Mouse (Mus musculus): ENCODE measurements at regions not wholly inside any gene's neighbourhood (a gene's known extent, or its start where the extent isn't known, plus 50 kb on each side); places are given as distances from the start of the nearest gene placed in this dataset.

DNA sequence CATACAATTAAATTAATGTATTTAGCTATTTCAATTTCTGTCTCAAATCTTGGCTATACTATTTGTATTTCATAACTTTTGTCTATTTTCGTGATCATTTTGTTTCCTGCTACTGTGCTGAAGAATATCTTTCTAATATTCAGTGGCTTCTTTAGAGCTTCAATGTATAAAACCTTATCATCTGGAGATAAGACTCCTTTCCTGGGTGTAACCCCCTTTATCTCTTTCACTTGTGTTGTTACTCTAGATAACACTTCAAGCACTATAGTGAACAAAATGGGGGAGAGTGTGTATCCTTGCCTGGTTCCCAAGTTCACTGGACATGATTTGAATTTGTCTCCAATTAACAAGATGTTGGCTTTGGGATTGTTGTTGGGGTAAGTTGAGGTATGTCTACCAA, 341.5 kb downstream of the 1700017N19Rik start:
- no peaks in the 10 kb centered on the region for H3K27me3 ChIP-seq
- H3K4me2 ChIP-seq (replicated peaks): no peak overlapping the region
- H3K36me3 ChIP-seq: no peaks in the 10 kb centered on the region
- H3K9ac ChIP-seq: no peak overlapping the region
- H3K4me3 ChIP-seq: no peak overlapping the region
- no peak for ATAC-seq (ENCODE audit: low FRiP score, low read depth)
- no peak overlapping the region for H3K27ac ChIP-seq
- no peaks in the 10 kb centered on the region for H3K4me1 ChIP-seq
- no peaks in the 10 kb centered on the region for H3K9me3 ChIP-seq
- WGBS: 91% methylated on average over 1 of the region's 1 CpGs

DNA sequence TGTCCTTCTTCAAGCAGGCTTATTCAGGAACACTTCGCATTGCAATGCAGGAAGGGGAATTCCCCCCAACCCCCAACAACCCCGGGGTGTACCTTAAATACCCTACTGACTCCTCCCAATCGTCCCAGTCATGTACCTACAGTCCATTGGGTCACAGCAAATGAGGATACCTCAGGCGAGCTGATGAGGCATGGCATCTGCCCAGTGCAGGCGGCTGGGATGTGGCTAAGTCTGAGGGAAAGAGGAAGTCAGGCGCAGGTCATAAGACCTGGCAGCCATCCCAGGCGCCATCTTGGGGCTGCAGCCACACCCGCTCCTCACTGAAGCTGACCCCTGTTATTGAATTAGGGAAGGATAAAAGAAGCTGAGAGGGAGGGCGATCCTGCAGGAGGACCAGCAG, 368.1 kb downstream of the 1700017N19Rik start:
- no peaks in the 10 kb centered on the region for H3K9me3 ChIP-seq
- no peak overlapping the region for H3K4me3 ChIP-seq
- no peak overlapping the region for H3K4me2 ChIP-seq (replicated peaks)
- H3K4me1 ChIP-seq: no peaks in the 10 kb centered on the region
- H3K27me3 ChIP-seq: no peaks in the 10 kb centered on the region
- no peak for ATAC-seq (ENCODE audit: low FRiP score, low read depth)
- H3K36me3 ChIP-seq: no peaks in the 10 kb centered on the region
- no peak overlapping the region for H3K9ac ChIP-seq
- WGBS: 85% methylated on average over 9 of the region's 9 CpGs
- no peak overlapping the region for H3K27ac ChIP-seq

DNA sequence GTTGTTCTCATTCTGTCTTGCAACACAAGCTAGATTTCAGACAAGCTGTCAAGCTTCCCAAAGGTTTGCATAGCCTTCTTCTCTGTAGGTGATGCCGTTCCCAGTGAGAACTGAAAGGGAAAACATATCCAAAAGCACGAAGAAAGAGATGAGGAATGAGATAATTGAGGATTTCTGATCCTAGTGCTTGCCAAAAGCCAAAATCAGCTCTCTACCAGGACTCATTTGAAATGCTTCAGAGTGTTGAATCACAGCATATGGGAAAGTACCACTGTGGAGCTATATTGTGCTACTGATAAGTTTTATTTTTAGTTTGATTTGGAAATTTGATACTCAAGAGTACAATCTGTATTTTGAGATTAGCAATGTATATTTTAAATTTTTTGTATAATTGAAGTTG, 413.2 kb downstream of the 1700017N19Rik start:
- 80% methylated on average over 2 of the region's 2 CpGs for whole genome bisulfite sequencing
- no peak for ATAC-seq (ENCODE audit: low FRiP score, low read depth)

DNA sequence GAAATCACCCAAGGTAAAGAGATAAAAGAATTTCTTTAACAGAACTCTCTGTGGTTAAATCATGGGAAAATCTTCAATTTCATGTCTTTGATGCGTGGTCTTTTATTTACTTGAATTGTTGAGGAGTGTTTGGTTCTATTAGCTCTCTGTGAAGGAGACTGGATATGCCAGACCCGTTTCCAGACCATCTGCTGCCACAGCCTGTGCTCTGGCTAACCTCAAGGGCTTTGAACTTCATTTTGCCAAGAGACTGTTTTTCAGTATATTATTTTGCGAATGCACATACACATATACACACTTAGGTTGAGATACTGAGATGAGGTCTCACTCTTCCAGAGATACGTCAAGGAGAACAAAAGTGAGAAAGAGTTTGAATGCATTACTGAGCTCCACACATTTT, 414.4 kb downstream of the 1700017N19Rik start:
- H3K4me2 ChIP-seq (replicated peaks): no peak overlapping the region
- H3K4me3 ChIP-seq: no peak overlapping the region
- WGBS: 77% methylated on average over 4 of the region's 4 CpGs
- no peaks in the 10 kb centered on the region for H3K36me3 ChIP-seq
- ATAC-seq (ENCODE audit: low FRiP score, low read depth): no peak
- no peaks in the 10 kb centered on the region for H3K4me1 ChIP-seq
- no peak overlapping the region for H3K27ac ChIP-seq
- H3K9me3 ChIP-seq: no peaks in the 10 kb centered on the region
- no peaks in the 10 kb centered on the region for H3K27me3 ChIP-seq
- H3K9ac ChIP-seq: no peak overlapping the region

More for the DNA sequence above, 413.2 kb downstream of the 1700017N19Rik start:
- no peak overlapping the region for H3K4me2 ChIP-seq (replicated peaks)
- H3K27ac ChIP-seq: no peak overlapping the region
- no peaks in the 10 kb centered on the region for H3K27me3 ChIP-seq
- H3K9ac ChIP-seq: no peak overlapping the region
- no peaks in the 10 kb centered on the region for H3K9me3 ChIP-seq
- H3K4me1 ChIP-seq: no peaks in the 10 kb centered on the region
- H3K4me3 ChIP-seq: no peak overlapping the region
- no peaks in the 10 kb centered on the region for H3K36me3 ChIP-seq

DNA sequence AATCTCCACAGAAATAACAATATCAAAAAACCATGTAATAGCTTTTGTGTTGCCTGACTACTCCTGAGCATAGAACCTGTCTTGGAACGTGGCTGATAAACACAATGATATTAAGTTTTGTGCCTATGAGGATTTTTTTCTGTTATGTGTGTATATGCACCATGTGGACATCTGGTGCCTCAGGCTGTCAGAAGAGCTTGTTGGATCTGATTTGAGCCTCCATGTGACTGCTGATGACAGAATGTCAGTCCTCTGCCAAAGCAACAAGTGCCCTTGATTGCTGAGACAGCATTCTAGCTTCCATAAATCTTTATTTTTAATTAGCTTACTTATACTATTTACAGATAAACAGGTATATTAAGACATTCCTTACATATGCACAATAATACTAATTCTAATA, 425.1 kb downstream of the 1700017N19Rik start:
- 77% methylated on average over 1 of the region's 1 CpGs for WGBS
- Histone ChIP-seq H3K36me3 (no peaks in the 10 kb centered on the region), H3K4me1 (no peaks in the 10 kb centered on the region), H3K4me3 (no peak overlapping the region), H3K4me2 (replicated peaks) (no peak overlapping the region), H3K9ac (no peak overlapping the region), H3K9me3 (no peaks in the 10 kb centered on the region), H3K27me3 (no peaks in the 10 kb centered on the region), H3K27ac (no peak overlapping the region)
- no peak for ATAC-seq (ENCODE audit: low FRiP score, low read depth)

DNA sequence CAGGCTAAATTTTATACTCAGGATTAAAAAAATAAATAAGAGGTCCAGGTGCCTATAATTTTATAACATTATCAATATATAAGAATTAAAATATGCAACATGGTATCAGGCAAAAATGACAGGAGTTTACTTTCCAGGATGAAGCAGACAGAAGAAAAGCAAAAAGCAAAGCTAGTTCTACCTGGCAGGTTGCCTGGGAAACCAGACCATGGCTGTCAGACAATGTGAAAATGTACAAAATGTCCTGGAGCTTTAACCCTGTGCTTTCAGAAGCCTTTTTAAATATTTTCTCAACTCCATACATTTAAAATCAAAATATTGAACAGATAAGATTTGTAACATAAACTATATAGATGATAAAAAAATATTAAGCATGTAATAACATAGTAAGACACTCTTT, 448.3 kb downstream of the 1700017N19Rik start:
- ATAC-seq (ENCODE audit: low FRiP score, low read depth): no peak
- H3K4me1 ChIP-seq: no peaks in the 10 kb centered on the region
- no peaks in the 10 kb centered on the region for H3K9me3 ChIP-seq

DNA sequence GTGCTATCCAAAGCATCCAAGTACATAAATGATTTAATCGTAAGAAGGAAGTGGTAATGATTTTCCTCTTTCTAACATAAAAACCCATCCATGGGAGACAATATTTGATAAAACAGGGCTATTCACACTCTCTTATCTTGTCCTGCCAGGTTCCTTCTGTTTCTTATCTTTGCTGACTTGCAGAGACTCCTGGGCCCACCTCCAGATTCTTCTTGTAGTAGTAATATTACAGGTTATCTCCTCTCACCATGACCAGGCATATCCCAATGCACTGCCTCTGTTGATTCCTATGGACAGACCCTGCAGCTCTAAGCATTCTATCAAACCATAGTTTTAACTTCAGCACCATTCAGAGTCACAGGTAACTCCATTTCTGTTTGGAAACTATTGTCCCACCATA, 448.8 kb downstream of the 1700017N19Rik start:
- Histone ChIP-seq H3K27me3 (no peaks in the 10 kb centered on the region), H3K9ac (no peak overlapping the region), H3K4me3 (no peak overlapping the region), H3K4me1 (no peaks in the 10 kb centered on the region), H3K27ac (no peak overlapping the region), H3K4me2 (replicated peaks) (no peak overlapping the region), H3K36me3 (no peaks in the 10 kb centered on the region), H3K9me3 (no peaks in the 10 kb centered on the region)
- 84% methylated on average over 1 of the region's 1 CpGs for WGBS
- no peak for ATAC-seq (ENCODE audit: low FRiP score, low read depth)

More for the DNA sequence above, 448.3 kb downstream of the 1700017N19Rik start:
- no peak overlapping the region for H3K27ac ChIP-seq
- no peak overlapping the region for H3K4me3 ChIP-seq
- no peak overlapping the region for H3K4me2 ChIP-seq (replicated peaks)
- no peaks in the 10 kb centered on the region for H3K27me3 ChIP-seq
- no peak overlapping the region for H3K9ac ChIP-seq
- H3K36me3 ChIP-seq: no peaks in the 10 kb centered on the region
